Mouse (Mus musculus): ENCODE measurements around the gene Ppp1r12b. TPM values are rescaled to one million over a fixed set of nuclear protein-coding genes. Genes with fewer than 3 reads are reported as not detected.

Gene Ppp1r12b
- total RNA-seq, 4 experiments from 2014 or later = 171 to 181 (median 179) TPM

DNA sequence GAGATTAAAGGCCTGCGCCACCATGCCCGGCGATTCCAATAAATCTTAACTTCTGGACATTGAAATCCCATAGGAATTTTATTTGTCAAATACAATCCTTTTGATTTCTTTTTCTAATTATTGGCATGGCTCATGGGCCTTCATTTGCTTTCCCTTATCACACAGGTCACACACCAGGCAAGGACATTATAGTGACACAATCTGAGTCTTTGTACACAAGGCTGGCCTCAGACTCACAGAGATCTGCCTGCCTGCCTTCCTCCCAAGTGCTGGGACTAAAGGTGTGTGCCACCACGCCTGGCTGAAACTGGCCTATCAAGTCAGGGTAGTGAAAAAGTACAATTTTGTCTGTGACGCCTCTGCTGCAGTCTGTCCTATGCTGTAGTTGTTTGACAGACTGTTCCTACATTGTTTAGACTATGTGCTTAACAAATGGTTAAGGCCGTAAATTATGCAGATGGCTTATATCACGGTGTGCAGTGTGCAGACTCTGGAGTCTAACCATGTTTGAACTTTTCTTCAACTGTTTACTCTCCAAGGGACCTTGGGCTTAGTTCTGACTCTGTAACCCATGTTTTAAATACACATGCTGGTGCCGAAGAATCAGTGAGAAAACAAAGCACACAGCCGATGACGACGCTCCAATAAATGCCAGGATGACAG lies 191.8 kb downstream of the Ppp1r12b start:
- no peak for DNase-seq (ENCODE audit: low spot score)

DNA sequence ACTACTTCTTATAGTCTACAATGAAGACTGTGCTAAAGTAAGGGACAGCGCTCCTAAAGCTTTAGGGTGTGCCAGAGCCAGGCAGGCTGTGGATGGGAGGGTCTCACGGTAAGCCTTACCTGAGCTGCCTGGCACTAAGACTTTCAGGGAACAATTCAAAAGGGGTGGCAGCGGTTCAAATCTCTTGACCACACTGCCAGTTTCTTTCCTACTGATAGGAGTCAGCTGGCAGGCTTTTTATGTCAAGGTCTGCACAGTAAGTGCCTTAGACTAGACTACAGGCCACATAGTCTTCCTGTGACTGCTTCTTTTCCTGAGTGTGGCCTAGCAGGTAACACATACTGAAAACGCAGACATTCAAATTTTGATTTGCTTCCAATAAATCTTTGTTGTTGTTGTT lies 192.5 kb downstream of the Ppp1r12b start:
- DNase-seq (ENCODE audit: low spot score) = no peak

DNA sequence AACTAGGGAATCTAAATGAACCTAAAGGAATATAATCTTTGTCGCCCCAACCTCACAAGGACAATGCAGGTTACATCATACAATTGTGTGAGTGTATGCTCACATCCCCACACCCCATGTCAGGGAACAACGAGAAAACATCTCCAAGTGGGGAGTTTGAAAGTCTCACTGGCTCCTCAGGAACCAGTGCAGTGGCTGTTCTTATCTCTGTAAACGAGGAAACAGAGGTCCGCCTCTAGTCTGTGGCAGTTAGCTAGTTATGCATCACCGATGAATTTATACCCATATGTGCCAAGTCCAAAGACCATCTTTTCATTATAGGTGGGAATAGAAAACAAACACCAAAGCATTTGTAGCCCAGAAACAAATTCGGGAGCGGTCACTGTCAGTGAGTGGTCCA lies 194.2 kb downstream of the Ppp1r12b start:
- DNase-seq (ENCODE audit: low spot score) = no peak

DNA sequence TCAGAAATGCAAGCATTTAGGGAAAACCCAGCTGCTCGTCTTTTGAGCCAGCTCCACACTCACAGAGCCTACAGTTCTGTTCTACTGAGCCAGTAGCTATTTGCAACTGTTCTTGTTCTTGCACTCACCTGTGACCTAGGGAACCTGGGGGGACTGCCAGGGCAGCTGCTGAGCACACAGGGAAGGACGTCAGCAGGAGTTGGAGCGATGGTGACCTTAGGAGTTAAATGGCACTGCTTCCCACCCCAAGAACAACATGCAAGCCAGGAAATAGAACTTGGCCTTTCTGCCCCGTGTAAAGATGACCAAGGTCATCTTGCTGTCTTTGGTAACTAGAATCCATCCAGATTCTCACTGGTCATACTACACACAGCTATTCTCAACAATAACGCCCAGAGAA lies 195.1 kb downstream of the Ppp1r12b start:
- no peak for DNase-seq (ENCODE audit: low spot score)

DNA sequence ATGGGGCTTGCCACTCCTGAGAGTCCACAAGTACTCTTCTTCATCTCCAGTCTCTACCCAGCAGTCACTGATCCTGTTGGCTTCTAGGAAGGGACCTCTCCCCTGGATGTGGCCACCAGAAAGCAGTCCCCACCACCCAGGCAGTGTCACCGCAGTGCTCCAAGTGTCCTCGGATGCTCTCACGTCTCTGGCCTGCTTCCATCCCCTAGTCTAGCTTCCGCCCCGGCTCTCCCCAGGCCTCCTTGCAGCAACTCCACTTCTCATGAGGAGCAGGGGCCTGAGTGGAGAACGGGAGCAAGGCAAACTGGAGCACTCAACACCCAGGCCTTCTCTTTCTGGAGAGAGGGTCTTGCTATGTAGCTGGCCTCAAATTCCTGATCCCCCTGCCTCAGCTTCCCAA lies 196.6 kb downstream of the Ppp1r12b start:
- no peak for DNase-seq (ENCODE audit: low spot score)

DNA sequence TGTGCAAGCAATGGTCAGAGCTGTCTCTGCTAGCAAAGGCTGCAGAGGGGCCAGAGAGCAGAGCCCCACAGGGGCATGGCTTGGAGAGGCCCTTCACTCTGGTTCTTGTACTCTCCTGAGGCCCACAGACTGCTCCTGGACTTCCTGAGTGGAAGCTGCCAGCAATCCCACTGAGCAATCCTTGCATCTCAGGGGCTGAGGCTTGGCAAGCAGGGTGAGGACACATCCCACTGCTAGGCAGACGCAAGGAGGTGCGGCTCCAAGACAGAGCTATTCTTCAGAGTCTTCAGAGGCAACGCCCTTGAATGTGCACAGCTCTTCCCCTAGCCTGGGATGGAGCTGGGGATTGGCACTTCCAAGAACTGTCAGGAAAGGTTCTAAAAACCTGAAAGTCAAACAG lies 198.5 kb downstream of the Ppp1r12b start:
- DNase-seq (ENCODE audit: low spot score) = no peak

DNA sequence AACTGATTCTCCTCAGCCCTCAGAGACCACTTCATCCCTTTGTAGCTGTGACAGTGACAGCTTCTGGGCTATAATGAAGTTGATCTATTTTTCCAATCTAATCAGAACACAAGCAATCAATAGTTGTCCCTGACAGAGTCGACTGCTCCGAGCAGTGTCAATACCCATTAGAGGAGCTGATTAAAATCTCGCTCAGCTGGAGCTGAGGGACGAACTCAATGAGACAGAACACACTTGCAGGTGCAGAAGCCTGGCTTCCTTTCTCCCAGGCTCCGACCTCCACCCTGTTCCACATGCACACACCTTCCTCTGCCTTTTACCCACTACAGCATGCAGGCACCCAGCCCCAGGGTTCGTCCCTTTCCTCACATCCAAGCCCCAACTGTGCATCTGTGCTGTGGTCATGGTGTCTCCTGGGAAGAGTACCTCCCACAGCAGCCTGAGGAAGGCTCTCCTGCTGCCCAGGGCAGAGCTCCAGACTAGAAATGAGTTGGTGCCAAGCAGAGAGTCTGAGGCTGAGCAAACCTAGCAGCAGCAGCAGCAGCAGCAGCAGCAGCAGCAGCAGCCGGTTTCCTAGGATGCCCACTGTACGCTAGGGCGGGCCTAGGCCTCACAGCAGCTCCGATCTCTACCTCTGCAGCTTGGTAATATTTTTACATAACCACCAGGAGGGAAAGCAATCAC lies 199.4 kb downstream of the Ppp1r12b start:
- no peak for DNase-seq (ENCODE audit: low spot score)

DNA sequence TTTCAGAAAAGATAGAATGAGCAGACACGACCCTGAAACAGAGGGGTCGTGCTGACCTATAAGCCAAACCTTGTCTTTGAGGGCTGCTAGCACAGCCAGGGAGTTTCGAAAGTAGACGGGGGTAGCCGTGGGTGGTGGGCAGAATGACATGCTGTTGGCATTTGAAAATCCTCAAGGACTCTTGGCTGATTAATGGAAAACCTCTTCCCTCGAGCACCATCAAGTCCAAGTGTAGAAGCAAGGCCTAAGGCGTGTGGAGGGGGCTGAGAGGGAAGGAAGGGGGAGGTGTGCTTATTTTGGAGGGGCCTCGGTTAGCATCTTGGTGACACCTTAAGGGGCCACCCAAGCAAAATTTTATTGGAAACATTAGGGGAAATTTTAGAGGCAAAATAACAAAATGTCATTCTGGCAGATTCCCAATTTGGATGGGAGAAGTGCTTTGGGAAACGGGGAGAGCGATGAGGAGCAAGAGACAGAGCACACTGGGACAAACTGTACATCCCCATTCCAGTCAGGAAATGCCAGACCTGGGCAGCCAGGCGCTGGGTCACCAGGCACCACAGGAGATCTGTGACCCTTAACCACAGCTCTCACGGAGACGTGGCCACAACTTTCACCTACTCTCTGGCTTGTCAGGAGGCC lies 200.1 kb downstream of the Ppp1r12b start:
- no peak for DNase-seq (ENCODE audit: low spot score)

DNA sequence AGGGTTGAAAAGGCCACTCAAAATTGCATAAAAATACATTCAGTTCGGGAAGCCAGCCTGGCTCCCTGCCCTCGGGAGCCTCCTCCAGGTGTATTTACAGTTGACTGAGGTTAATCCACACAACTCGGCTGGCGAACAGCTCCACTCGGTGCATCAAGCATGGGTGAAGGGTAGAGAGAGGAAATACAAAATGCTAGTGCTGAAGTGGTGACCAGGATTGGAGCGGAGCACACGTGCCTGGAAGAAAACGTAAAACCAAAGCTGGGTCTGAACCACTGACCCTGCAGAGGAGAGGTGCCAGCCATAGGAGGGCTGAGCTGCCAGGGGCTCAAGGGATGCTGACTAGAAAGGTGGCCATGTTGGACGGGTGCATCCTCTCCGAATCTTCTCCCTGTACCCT lies 200.9 kb downstream of the Ppp1r12b start:
- DNase-seq (ENCODE audit: low spot score) = no peak

DNA sequence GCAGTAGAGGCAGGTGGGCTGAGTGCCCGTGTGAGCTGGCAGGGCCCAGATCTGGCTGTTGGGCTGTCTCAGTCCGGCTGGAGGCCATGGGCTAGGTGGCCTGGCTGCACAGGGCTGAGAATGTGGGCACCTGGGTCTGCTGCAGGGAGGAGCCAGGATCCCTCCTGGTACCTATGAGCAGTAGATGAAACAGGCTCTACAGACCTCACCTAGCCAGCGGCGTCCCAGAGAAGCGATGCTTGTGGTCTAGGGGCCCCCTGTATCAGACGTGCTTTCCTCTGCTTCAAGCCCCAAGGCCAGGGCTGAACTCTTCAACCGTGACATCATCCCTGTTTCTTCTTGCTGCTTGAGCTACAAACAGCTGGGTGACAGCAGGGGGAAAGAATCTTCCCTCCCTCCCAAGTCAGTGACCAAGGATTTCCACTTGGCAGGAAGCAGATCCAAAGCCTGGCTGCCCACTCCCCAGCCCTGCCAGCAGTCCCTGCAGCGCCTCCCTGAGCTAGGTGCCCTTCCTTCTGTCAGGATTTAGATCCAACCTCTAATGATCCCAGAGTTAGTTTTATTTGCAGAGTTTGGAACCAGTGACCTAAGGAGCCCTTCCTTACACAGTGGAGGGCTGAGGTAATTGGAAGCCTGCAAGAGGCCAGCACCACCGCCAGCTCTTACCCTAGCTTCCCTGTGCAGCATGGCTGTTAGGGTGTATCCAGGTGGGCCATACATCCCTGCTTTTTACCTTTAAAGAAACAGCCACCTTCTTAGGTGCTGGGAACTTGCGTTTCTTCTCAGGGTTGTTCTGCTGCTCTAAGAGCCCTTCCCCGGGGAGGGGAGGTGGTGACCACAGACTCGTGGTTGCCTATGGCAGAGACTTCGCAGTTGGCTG lies 201.8 kb downstream of the Ppp1r12b start:
- DNase-seq (ENCODE audit: low spot score) = peak; percentile 57

DNA sequence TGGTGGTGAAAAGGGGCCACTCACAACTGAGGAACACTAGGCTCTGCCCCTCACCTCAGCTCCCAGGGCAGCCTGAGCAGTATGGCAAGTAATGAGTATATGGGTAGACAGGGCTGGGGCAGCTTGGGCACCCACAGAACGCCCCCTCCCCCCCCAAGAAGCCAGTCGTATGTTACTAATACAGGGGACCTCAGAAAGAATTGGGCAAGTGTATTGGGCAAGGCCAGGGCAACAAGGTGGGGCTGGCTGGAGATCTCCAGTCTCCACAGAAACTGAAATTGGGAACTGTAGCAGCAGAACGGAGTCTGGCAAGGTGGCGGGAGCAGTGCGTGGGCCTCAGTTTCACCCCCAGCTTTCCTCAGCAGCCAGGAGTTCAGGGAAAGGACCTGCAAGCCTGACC lies 203.3 kb downstream of the Ppp1r12b start:
- no peak for DNase-seq (ENCODE audit: low spot score)

DNA sequence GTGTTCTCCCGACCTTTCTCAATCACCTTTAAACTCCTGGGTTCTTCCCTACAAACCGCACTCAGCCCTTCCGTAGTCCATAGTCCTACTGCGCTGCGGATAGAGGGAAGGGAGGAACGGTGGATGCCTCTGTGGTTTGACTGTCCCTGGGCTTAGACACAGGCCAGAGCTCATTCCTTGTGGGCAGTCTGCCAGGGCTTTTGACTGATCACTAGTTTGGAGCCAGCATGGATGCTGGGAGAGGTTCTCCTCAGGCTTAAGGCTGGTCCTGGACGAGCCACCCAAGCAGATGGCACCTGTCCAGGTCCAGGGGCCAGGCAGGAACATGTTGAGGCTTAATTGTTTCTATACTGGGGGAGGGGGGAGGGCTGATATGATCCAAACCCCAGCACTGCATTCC lies 205.9 kb downstream of the Ppp1r12b start:
- DNase-seq (ENCODE audit: low spot score) = no peak

DNA sequence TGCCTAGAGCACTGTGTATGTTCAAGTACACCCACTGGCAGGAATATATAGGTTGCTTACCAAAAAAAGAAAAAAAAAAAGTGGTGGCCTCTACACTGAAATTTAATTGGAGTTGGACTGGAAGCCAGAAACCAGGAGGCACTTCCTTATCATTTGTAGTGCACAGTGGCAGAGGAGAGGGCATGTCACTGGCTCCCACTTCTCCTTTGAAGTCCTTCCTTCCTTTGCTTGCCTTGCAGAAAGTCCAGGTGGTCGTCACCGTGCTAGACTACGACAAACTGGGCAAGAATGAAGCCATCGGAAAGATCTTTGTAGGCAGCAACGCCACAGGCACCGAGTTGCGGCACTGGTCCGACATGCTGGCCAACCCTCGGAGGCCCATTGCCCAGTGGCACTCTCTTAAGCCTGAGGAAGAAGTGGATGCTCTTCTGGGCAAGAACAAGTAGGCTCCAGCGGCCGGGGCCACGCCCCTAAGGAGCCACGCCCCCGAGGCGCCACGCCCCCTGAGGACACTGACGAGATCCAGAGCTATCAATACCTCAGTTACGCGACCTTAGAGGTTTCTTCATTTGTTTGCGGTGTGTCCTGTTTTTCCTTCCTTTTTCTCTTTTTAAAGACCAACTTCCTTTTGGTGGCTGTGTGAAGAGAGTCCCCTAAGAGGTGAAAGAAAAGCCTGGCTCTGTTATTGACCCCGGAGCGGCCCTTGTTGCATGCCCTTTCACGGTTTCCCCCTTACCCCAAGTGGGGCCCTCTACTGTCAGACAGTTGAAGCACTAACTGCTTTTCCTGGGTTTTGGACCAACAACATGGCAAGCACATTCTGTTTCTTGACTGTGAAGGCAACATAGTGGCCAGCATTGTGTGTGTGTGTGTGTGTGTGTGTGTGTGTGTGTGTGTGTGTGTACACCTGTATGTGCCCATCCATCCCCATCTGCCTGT lies 208.2 kb downstream of the Ppp1r12b start:
- no peak for DNase-seq (ENCODE audit: low spot score)

DNA sequence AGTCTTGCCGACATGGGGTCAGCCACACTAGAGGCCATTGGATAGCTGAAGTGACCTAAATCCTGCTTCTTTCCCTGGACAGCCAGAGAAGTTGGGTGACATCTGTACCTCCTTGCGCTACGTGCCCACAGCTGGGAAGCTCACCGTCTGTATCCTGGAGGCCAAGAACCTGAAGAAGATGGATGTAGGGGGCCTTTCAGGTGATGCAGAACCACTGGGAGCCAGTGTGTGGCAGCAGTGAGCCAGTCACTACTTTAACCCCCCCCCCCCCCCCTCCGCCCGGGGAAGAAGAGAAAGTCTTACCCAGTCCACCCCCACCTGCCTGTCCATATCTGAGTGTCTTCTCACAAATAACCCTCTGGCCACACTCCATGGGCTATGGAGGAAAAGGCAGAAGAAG lies 210.1 kb downstream of the Ppp1r12b start:
- no peak for DNase-seq (ENCODE audit: low spot score)

DNA sequence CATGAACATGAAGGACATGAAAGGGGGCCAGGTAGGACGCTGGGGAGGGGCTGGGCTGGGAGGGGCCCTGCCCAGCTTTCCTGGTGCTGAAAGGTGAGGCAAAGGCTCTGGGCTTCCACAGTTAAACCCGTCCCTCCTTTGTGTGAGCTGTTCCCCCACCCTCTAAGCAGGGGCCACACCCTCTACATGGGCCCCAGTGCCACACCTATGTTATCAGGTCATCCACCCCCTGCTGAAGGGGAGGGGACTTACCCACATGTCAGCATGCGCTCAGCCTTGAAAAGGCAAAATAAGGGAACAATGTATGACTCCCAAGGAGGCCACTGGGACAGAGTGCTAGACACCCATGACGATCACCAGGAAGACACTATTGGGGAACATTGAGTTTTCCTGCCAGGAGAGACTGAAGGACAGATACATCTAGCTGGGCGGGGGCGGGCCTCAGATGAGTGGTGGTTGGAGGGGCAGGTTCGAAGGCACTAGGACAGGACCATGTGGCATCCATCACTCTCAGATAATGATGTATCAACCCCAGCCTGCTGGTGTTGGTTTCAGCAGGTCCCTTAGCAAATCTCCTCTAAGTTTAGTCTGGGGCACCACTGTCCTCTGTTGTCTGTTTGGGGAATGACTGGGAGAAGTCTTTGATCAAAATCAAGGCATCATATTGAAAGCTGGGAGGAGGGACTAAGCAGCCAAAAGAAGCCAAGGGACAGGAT lies 213.6 kb downstream of the Ppp1r12b start:
- no peak for DNase-seq (ENCODE audit: low spot score)

DNA sequence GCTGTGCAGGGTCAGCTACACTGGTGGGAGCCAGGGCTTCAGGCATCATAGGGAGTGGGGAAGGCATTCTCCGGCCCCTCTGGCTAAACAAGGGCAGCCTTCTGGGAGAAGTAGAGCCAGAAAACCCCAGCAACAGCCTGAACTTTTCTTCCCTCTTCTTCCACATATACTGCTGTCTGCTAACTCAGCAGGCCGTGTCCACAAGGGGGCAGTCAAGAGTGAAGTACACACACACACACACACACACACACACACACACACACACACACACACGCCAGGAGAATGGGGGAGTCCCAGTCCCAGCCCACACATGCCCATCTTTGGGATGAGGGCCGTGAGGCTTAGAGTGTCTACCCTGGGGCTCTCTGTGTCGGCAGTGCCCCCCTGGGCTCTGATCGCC lies 214.3 kb downstream of the Ppp1r12b start:
- no peak for DNase-seq (ENCODE audit: low spot score)

DNA sequence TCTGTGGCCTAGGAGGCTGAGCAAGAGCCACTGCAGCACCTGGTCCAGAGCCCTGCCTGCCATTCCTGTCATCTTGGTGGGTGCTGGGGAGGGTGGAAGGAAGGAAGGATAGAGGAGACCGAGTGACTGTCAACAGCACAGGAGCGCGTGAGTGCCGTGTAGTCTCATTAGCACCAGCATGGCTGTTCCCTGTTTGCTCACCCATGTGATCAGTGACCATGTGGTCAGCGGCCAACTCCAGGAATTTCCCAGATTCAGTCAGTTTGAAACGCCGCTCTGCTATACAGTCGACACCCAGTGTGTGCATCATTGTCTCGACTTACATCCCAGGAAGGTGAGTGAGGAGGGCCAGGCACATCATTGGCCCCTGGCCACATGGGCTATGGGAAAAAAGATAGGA lies 218.3 kb downstream of the Ppp1r12b start:
- no peak for DNase-seq (ENCODE audit: low spot score)

DNA sequence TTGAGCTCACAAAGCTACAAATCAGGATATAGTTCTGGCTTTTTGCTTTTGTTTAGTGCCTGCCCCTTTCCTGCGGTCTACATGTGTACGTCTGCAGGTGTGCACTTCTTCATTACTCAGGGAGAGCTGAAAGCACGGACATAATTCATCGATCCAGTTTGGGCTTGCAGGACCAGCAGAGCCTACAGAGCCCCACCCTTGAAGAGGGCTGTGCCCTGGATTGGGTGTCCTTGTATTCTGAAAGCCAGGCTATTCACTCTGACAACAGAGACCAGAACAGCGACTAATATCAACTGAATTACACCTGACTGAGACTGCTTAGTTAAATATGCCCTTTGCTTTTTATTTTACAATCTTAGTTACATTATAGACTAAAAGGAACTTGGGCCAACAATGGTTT lies 222.1 kb downstream of the Ppp1r12b start:
- DNase-seq (ENCODE audit: low spot score) = no peak

DNA sequence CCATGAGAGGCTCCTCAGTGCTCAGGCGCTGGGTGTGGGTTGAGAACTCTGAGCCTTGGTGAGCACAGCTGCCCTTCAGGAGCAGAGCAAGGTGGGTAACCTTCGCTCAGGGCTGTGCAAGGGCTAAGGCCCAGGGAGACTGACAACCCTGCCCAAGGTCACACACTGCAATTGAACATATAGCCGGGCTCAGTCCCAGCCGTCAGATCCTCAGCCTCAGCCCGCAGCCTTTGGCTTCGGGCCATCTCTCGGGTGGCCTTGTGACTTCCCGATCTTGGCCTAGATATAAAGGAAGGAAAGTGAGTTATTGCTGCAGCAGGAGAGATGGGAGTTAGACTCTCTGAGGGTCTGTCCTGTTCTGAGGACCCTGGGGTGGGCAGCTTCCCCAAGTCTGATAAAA lies 228.5 kb downstream of the Ppp1r12b start:
- no peak for DNase-seq (ENCODE audit: low spot score)

DNA sequence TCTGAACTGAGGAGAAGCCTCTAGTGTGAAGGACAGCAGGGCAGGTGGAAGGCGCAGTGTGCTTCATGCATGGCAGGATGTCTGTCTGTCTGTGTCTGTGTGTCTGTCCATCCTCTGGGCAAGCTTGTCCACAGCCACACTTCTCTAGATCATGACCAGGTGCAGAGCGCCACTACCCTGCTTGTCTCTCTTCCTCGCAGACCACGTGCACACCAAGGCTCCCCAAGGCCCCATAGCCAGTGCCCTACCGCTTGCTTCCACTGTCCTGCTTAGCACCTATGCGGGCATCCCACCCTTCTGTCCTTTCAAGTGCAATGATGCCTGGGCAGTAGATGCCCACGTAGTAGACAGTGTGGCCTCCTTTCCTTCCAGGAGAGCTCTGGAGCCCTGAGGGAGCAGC lies 229.3 kb downstream of the Ppp1r12b start:
- no peak for DNase-seq (ENCODE audit: low spot score)
